Mouse (Mus musculus) WW6 (cell line): ENCODE results near the gene Ldlrad3.

Experiments used
- DNase-seq: peaks from one replicate; pipeline ENCODE4 v3.0.0-alpha.2; 2013; ENCODE audit warnings: low read depth, low spot score

The Ldlrad3 gene

DNA sequence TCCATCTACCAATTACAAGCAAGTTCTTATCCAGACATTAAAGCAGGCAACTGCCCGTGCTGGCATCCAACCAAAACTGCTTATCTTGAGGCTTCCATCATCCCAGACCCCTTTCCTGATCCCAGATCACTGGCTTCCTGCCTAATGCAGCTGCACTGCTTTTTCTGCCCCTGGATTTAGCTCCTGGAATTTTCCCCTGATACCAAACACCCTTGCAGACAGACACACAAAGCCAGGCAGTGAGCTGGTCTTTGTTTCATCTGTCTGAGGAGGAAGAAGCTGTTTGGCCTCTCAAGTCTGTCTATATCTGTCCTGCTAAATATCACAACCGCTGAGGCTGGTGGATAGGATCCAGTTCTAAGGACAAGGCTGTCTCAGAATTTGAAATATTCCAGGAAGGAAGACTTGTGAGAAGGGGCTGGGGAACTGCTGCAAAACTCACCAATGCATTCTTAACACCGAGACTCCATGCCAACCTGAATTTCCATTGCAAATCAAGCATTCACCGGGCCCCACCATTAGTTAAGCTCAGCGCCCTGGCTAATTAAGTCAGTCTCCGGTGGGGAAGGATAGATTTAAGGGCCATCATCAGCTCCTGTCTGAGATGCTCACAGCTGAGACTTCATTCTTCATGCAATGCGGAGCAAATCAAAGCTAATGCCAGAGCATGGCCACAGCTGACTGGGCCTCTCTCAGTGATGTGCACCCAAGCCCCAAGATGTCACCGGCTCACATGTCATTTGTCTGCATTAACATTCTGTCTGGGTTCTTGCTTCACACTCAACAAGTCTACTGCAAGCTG lies 183.0 kb downstream of the Ldlrad3 start:
- no peak for DNase-seq

DNA sequence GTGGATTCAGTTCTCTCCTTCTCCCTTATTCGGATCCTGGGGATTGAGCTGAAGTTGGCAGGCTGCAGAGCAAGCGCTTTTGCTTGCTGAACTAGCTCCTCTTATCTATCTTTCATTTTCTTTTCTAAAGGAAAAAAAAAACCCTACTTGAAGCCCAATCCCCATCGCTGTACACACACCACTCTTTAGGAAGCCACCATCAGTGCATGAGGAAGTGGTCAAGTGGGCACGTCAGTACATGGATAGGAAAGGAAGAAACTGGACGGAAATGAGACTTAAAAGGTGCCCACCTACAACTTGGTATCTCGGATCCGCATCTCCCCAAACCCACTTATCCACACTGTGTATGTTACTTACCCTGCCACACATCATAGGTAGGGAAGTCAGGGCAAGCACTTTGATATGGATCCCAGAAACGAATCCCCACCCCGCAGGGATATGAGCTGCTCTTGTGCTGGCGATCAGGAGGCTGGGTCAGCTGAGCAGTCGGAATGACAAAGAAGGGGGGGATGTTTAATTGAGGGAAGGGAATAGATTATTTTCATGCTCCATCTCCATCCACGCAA lies 183.7 kb downstream of the Ldlrad3 start:
- DNase-seq, result no peak

GRCm38 (mm10) chr2:102001661-102002060 lies 184.5 kb downstream of the Ldlrad3 start:
- no peak for DNase-seq

GRCm38 (mm10) chr2:101998911-101999572 lies 187.1 kb downstream of the Ldlrad3 start:
- DNase-seq, result no peak

GRCm38 (mm10) chr2:101997013-101997412 lies 189.2 kb downstream of the Ldlrad3 start:
- DNase-seq, result no peak

DNA sequence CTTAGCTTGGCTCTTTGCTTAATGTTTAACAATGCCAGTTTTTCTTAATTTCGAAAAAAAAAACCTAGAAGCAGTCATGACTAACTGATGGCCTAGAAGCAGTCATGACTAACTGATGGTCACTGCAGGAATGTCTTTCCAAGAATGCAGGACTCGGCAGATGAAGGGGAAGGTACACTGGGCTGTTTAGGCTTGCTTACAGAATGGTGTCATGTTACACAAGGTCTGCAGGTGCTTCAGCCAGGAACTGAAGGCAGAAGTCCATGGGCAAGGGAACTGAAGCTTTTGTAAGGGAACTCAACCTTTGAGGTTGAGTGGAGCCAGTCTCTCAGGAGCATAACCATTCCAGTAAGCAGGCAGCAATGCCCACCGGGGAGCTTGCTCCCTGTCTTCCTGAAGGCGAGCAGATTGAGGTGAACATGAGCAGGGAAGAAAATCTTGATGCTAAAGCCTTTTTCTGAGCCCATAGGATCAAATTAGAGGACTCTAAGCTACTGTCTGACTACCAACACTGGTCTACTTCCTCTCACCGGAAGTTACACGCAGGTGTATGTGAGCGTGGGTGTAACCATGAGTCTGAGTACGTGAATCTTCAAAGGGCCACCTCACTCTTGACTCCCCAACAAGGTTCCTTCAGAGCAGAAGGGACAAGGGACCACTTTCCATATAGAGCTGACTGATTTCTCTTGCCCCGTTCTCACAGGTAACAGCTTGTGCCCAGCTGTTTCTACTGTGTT lies 193.4 kb downstream of the Ldlrad3 start:
- DNase-seq, result no peak

GRCm38 (mm10) chr2:101991726-101992125 lies 194.5 kb downstream of the Ldlrad3 start:
- no peak for DNase-seq

GRCm38 (mm10) chr2:101986344-101987087 lies 199.7 kb downstream of the Ldlrad3 start:
- no peak for DNase-seq

GRCm38 (mm10) chr2:101983853-101984543 lies 202.2 kb downstream of the Ldlrad3 start:
- no peak for DNase-seq

GRCm38 (mm10) chr2:101983082-101983852 lies 202.9 kb downstream of the Ldlrad3 start:
- DNase-seq, result no peak

DNA sequence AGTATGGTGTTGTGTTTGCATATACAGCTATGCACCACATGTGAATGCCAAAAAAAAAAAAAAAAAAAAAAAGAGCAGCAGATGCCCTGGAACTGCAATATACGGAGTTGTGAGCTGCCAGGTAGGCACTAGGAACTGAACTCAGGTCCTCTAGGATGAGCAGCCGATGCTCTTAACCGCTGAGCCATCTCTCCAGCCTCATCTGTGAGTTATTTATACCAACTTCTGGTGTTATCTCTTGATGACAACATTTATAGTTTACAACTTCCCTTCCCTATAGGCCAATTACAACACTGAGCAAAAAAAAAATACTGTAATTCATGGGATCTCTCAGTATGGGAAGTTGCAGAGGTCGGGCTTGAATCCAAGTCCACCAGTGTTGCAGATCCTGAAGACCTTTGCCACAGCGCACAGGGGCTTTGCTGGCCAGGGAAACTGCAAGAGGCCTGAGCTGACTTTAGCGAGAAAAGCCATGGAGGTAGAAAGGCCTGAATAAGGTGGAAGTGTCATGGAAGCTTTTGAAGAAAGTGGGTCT lies 204.2 kb downstream of the Ldlrad3 start:
- DNase-seq, result no peak

DNA sequence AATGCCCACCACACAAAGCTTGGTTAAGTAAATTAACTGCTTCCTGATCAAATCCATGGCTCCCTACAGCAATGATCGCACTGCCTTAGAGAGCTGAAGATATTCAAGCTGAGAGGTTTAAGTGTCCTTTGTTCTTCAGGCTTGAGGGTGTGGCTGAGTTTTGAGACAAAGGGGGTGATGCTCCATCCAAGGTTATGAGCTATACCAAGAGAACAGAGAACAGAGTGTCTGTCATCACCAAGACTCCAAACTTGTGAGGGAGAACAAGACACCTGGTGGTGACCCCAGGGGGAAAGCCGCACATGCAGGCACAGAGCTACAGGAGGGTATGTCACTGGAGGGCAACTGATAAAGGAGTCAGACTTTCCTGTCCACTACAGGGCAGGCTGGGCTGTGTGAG lies 205.0 kb downstream of the Ldlrad3 start:
- DNase-seq, result peak; percentile 13

GRCm38 (mm10) chr2:101980456-101980947 lies 205.7 kb downstream of the Ldlrad3 start:
- DNase-seq, result no peak

- no peak for DNase-seq
These were observed 207.4 kb downstream of the Ldlrad3 start for GRCm38 (mm10) chr2:101978534-101979525.

- DNase-seq, result no peak
These were observed 209.7 kb downstream of the Ldlrad3 start for GRCm38 (mm10) chr2:101976399-101977064.

GRCm38 (mm10) chr2:101973810-101974209 lies 212.4 kb downstream of the Ldlrad3 start:
- DNase-seq, result no peak

GRCm38 (mm10) chr2:101967601-101968000 lies 218.6 kb downstream of the Ldlrad3 start:
- no peak for DNase-seq

DNA sequence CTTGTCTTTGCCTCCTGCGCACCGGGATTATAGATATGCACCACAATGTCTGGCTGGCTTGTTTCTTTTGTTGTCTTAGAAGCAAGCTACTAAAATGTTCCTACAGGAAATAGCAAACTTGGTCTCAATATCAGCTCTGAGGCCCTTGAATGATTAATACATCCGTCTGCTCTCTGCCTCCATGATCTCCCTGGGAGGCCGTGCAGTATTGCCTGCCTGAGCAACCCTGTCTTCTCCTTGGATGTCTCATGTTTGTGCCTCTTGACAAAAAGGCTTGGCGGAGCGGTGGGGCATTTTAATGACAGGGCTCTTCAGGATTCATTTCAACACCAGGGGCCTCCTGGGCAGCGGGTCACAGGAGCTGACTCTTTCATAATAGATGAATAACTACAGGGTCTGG lies 219.0 kb downstream of the Ldlrad3 start:
- DNase-seq, result no peak
